Mouse (Mus musculus) CH12.LX (cell line): ENCODE data around the gene Ap3s2. TPM values are rescaled to one million over a fixed set of nuclear protein-coding genes. Genes with fewer than 3 reads are reported as not detected.

Experiments
- DNase-seq: peaks from one replicate; pipeline ENCODE4 v3.0.0-alpha.2; 2013; ENCODE audit errors: extremely low read depth
- H3K27ac ChIP-seq: 2 replicates; pipeline ENCODE4 v1.5.1; 2012; ENCODE audit warnings: low read depth, mild to moderate bottlenecking, control low read depth, moderate library complexity; ENCODE audit not compliant: insufficient read depth
- H3K27me3 ChIP-seq: replicated peaks from 2 replicates; pipeline ENCODE3; 2012; ENCODE audit warnings: inconsistent platforms
- H3K36me3 ChIP-seq, 2 experiments: replicated peaks in 1 of 2; 2 replicates each; pipeline versions ENCODE3 to v1.6.1; 2012; ENCODE audit warnings: inconsistent platforms in 1 of 2, low read length in 1 of 2, mild to moderate bottlenecking in 1 of 2, mixed read lengths in 1 of 2, moderate library complexity in 1 of 2; ENCODE audit not compliant: control insufficient read depth in 1 of 2, insufficient read depth in 1 of 2
- H3K4me1 ChIP-seq, 2 experiments: 2 replicates each; pipeline ENCODE4 v1.6.1; 2012; ENCODE audit warnings: inconsistent platforms in 1 of 2, moderate library complexity in 1 of 2; ENCODE audit not compliant: insufficient read depth in 2 of 2, control insufficient read depth in 1 of 2
- H3K4me2 ChIP-seq: 2 replicates; pipeline ENCODE4 v1.6.1; 2012; ENCODE audit warnings: low read depth, mild to moderate bottlenecking, control low read depth; ENCODE audit not compliant: poor library complexity, insufficient read depth, severe bottlenecking
- H3K4me3 ChIP-seq, 3 experiments: fragments of 150-350 bp in 1 of 3; sonication (generic) in 1 of 3; replicated peaks in 1 of 3; 2 replicates each; pipeline versions ENCODE3 to v1.5.1; 2011 to 2012; ENCODE audit warnings: low read depth in 2 of 3, low read length in 2 of 3, mild to moderate bottlenecking in 2 of 3, moderate library complexity in 2 of 3, control low read depth in 1 of 3, improper control_type of control experiment in 1 of 3, inconsistent platforms in 1 of 3, mixed read lengths in 1 of 3; ENCODE audit not compliant: poor library complexity in 1 of 3
- H3K79me2 ChIP-seq: replicated peaks from 2 replicates; pipeline ENCODE4 v1.6.1; 2012; ENCODE audit warnings: mild to moderate bottlenecking, moderate library complexity; ENCODE audit not compliant: control insufficient read depth, poor library complexity, insufficient read depth, severe bottlenecking; ENCODE audit errors: extremely low read depth
- H3K9ac ChIP-seq: 2 replicates; pipeline ENCODE4 v1.6.1; 2012; ENCODE audit warnings: low read depth, mild to moderate bottlenecking, control low read depth, moderate library complexity; ENCODE audit not compliant: insufficient read depth
- H3K9me3 ChIP-seq: replicated peaks from 2 replicates; pipeline ENCODE3; 2012; ENCODE audit warnings: low read length, inconsistent platforms, mixed read lengths
- CHD1 ChIP-seq: IDR thresholded peaks from 2 replicates; pipeline ENCODE4 v1.6.1; 2012; ENCODE audit warnings: low read depth, low read length, improper control_type of control experiment, inconsistent platforms
- EP300 ChIP-seq: IDR thresholded peaks from 2 replicates; pipeline ENCODE4 v1.6.1; 2011; ENCODE audit warnings: low read length, improper control_type of control experiment
- ETS1 ChIP-seq: conservative IDR thresholded peaks from 2 replicates; pipeline ENCODE4 v1.6.1; 2012; ENCODE audit warnings: low read depth, mild to moderate bottlenecking, inconsistent platforms, low read length, improper control_type of control experiment, moderate library complexity
- JUND ChIP-seq: conservative IDR thresholded peaks from 2 replicates; pipeline ENCODE4 v1.6.1; 2011; ENCODE audit warnings: low read depth, low read length, improper control_type of control experiment
- MAZ ChIP-seq: IDR thresholded peaks from 2 replicates; pipeline ENCODE4 v1.6.1; 2012; ENCODE audit warnings: low read depth, mild to moderate bottlenecking, inconsistent platforms, low read length, improper control_type of control experiment, moderate library complexity
- MEF2A ChIP-seq: IDR thresholded peaks from 2 replicates; pipeline ENCODE4 v1.6.1; 2014; ENCODE audit warnings: low read depth, mild to moderate bottlenecking, inconsistent platforms, low read length, improper control_type of control experiment, borderline replicate concordance
- MXI1 ChIP-seq: IDR thresholded peaks from 2 replicates; pipeline ENCODE4 v1.6.1; 2011; ENCODE audit warnings: mild to moderate bottlenecking, low read depth, low read length, improper control_type of control experiment
- PAX5 ChIP-seq: IDR thresholded peaks from 2 replicates; pipeline ENCODE4 v1.6.1; 2012; ENCODE audit warnings: low read length, inconsistent platforms, mixed read lengths
- POLR2AphosphoS2 ChIP-seq: IDR thresholded peaks from 2 replicates; pipeline ENCODE4 v1.6.1; 2011; ENCODE audit warnings: low read depth, low read length, improper control_type of control experiment
- RCOR1 ChIP-seq: conservative IDR thresholded peaks from 2 replicates; pipeline ENCODE4 v1.6.1; 2012; ENCODE audit warnings: low read depth, mild to moderate bottlenecking, inconsistent platforms, low read length, improper control_type of control experiment
- SMC3 ChIP-seq: IDR thresholded peaks from 2 replicates; pipeline ENCODE4 v1.6.1; 2011; ENCODE audit warnings: low read depth, low read length, improper control_type of control experiment
- TBP ChIP-seq: conservative IDR thresholded peaks from 2 replicates; pipeline ENCODE4 v1.6.1; 2011; ENCODE audit warnings: low read depth, low read length, improper control_type of control experiment
- UBTF ChIP-seq: IDR thresholded peaks from 2 replicates; pipeline ENCODE4 v1.6.1; 2012; ENCODE audit warnings: low read depth, mild to moderate bottlenecking, inconsistent platforms, low read length, improper control_type of control experiment, moderate library complexity
- USF1 ChIP-seq: IDR thresholded peaks from 2 replicates; pipeline ENCODE4 v1.6.1; 2014; ENCODE audit warnings: low read depth, mild to moderate bottlenecking, inconsistent platforms, low read length, improper control_type of control experiment
- ZC3H11A ChIP-seq: IDR thresholded peaks from 2 replicates; pipeline ENCODE4 v1.6.1; 2012; ENCODE audit warnings: low read depth, mild to moderate bottlenecking, inconsistent platforms, low read length, improper control_type of control experiment
- ZKSCAN1 ChIP-seq: IDR thresholded peaks from 2 replicates; pipeline ENCODE4 v1.6.1; 2012; ENCODE audit warnings: low read depth, inconsistent platforms, low read length, improper control_type of control experiment, borderline replicate concordance
- ZMIZ1 ChIP-seq: IDR thresholded peaks from 2 replicates; pipeline ENCODE4 v1.6.1; 2012; ENCODE audit warnings: low read depth, mild to moderate bottlenecking, inconsistent platforms, low read length, improper control_type of control experiment
- ZNF384 ChIP-seq: IDR thresholded peaks from 2 replicates; pipeline ENCODE4 v1.6.1; 2012; ENCODE audit warnings: low read depth, low read length, improper control_type of control experiment, inconsistent platforms
- dilution Hi-C: fragments of 300-500 bp; cut with MboI; formaldehyde crosslinking; loops from 2 replicates; pipeline ENCODE4 v1.14.3; 2020; ENCODE audit warnings: low sequenced_read_pairs; ENCODE audit not compliant: extremely low pct_unique_long_range_greater_than_20kb, extremely low pct_ligation_motif_present
- in situ Hi-C: fragments of 300-500 bp; cut with MboI; formaldehyde crosslinking; loops from 3 replicates; pipeline ENCODE4 v1.14.3; 2019; ENCODE audit warnings: low sequenced_read_pairs, low pct_ligation_motif_present, low pct_unique_long_range_greater_than_20kb, mixed read lengths
- polyA plus RNA-seq: library from polyadenylated mRNA; unstranded; fragments of >175 nt; gene quantifications from 2 replicates; pipeline ENCODE4 v1.2.1, GENCODE M21; 2012; ENCODE audit warnings: low read depth; ENCODE audit not compliant: insufficient read length
- total RNA-seq, 2 experiments: library from RNA; depleted of rRNA; stranded (reverse); fragments of 300-350 nt in 1 of 2; fragments of >200 nt in 1 of 2; gene quantifications; 2 replicates each; pipeline ENCODE4 v1.2.3; 2012 to 2014

Ap3s2 gene
- total and polyA plus RNA-seq, 3 experiments = 12.7 to 21.8 (median 14.9) TPM

- dilution Hi-C loops (no loop called here), in situ Hi-C loops (no loop called here)
- Histone ChIP-seq H3K4me1 (peaks cover 12 to 39% of the 10 kb centered on the region in 2 experiments), H3K4me3 (no peak overlapping the region), H3K27ac (no peak overlapping the region), H3K9ac (no peak overlapping the region), H3K27me3 (peaks cover 2% of the 10 kb centered on the region), H3K9me3 (no peaks in the 10 kb centered on the region), H3K36me3 (no peaks in the 10 kb centered on the region), H3K79me2 (no peaks in the 10 kb centered on the region), H3K4me2 (no peak overlapping the region)
- no peak for DNase-seq
- no peak for TF ChIP-seq ZMIZ1
- TF ChIP-seq ZC3H11A = no peak
- no peak for TF ChIP-seq ETS1
- no peak for TF ChIP-seq SMC3
- TF ChIP-seq JUND = no peak
- no peak for TF ChIP-seq RCOR1
These were observed 58.7 kb downstream of the Ap3s2 start for GRCm38 (mm10) chr7:79861794-79862193.

DNA sequence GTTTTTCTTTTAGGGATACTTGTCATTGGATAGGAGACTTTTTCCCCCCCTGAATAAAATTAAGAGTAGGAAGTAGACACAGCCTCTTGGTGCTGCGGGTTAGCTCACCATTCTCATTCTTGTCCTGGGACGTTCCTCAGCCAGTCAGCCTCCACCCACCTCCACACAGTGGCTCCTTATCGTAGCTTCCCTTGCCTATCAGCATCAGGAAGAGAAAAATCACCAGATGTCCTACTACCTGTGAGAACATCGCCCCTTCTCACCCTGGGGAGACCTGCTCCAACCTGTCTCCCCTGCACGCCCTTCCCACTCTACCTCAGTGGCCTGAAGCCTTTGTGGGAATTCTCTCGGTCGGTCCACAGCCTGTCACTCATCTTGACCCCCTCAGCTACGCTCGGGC is 59.6 kb downstream of the Ap3s2 start, which contains the start of gene Anpep:
Gene Anpep, minus strand, starts transcription at position 249 of the 400 bp plus-strand sequence.
- Histone ChIP-seq H3K36me3 (no peaks in the 10 kb centered on the region), H3K4me3 (no peak within 1 kb of the TSS), H3K79me2 (no peaks in the 10 kb centered on the region), H3K27me3 (peaks cover 2% of the 10 kb centered on the region), H3K9ac (no peak within 1 kb of the TSS), H3K4me1 (peaks cover 12 to 49% of the 10 kb centered on the region in 2 experiments), H3K4me2 (no peak within 1 kb of the TSS), H3K9me3 (no peaks in the 10 kb centered on the region), H3K27ac (no peak within 1 kb of the TSS)
- no peak for DNase-seq
- dilution Hi-C loops (no loop called here), in situ Hi-C loops (no loop called here)
- TF ChIP-seq UBTF (no peak), PAX5 (no peak), EP300 (no peak), MXI1 (no peak), ZC3H11A (no peak), JUND (no peak), TBP (no peak), POLR2AphosphoS2 (no peak), CHD1 (no peak), USF1 (no peak), ZNF384 (no peak), MEF2A (no peak), ZKSCAN1 (no peak), MAZ (no peak)
